Mouse (Mus musculus): ENCODE measurements around the gene Os9. TPM values are rescaled to one million over a fixed set of nuclear protein-coding genes. Genes with fewer than 3 reads are reported as not detected.
"Not testable (repeated sequence)": the region's sequence is repeated elsewhere in the genome, so short reads cannot be mapped to it uniquely, and the experiment has no call there.

Os9 gene
- polyA plus RNA-seq, 1 experiment from 2014 or later, result 93.0 TPM

GRCm38 (mm10) chr10:127143228-127143627, 22.3 kb upstream of the Os9 start:
- 89% methylated on average over 8 of the region's 8 CpGs for WGBS
- no peaks in the 10 kb centered on the region for H3K27me3 ChIP-seq (replicated peaks)
- no peak for ATAC-seq
- no peaks in the 10 kb centered on the region; the same call in 1 of the 2 replicates for H3K4me1 ChIP-seq (replicated peaks)
- H3K4me2 ChIP-seq (replicated peaks), result no peak overlapping the region
- no peak overlapping the region for H3K27ac ChIP-seq
- H3K36me3 ChIP-seq, result no peaks in the 10 kb centered on the region
- H3K4me3 ChIP-seq (replicated peaks), result no peak overlapping the region
- no peak overlapping the region for H3K9ac ChIP-seq
- no peaks in the 10 kb centered on the region for H3K9me3 ChIP-seq

- no peak for ATAC-seq
- 69% methylated on average over 8 of the region's 8 CpGs for WGBS
- H3K9me3 ChIP-seq, result no peaks in the 10 kb centered on the region
- no peaks in the 10 kb centered on the region for H3K27me3 ChIP-seq (replicated peaks)
- no peak overlapping the region for H3K9ac ChIP-seq
- peaks cover 7% of the 10 kb centered on the region; the same call in 1 of the 2 replicates for H3K4me1 ChIP-seq (replicated peaks)
- no peaks in the 10 kb centered on the region for H3K36me3 ChIP-seq
- no peak overlapping the region for H3K27ac ChIP-seq
- H3K4me2 ChIP-seq (replicated peaks), result no peak overlapping the region
- no peak overlapping the region for H3K4me3 ChIP-seq (replicated peaks)
Measured at GRCm38 (mm10) chr10:127141500-127141899, 20.6 kb upstream of the Os9 start.

GRCm38 (mm10) chr10:127140971-127141370, 20.0 kb upstream of the Os9 start:
- Histone ChIP-seq H3K4me3 (replicated peaks) (no peak overlapping the region), H3K9me3 (no peaks in the 10 kb centered on the region), H3K27ac (no peak overlapping the region), H3K4me1 (replicated peaks) (peaks cover 7% of the 10 kb centered on the region; the same call in 1 of the 2 replicates), H3K27me3 (replicated peaks) (no peaks in the 10 kb centered on the region), H3K9ac (no peak overlapping the region), H3K36me3 (no peaks in the 10 kb centered on the region), H3K4me2 (replicated peaks) (no peak overlapping the region)
- WGBS, result 81% methylated on average over 11 of the region's 11 CpGs
- ATAC-seq, result no peak

- WGBS, result 54% methylated on average over 18 of the region's 18 CpGs
- Histone ChIP-seq H3K36me3 (no peaks in the 10 kb centered on the region), H3K4me3 (replicated peaks) (no peak overlapping the region), H3K4me2 (replicated peaks) (peak overlapping the region; percentile 33; the same call in 1 of the 2 replicates), H3K9ac (no peak overlapping the region), H3K27me3 (replicated peaks) (no peaks in the 10 kb centered on the region), H3K27ac (peak overlapping the region; percentile 75), H3K4me1 (replicated peaks) (peaks cover 7% of the 10 kb centered on the region; the same call in 1 of the 2 replicates), H3K9me3 (no peaks in the 10 kb centered on the region)
- peak; percentile 85 for ATAC-seq
Measured at GRCm38 (mm10) chr10:127138328-127139141, 17.6 kb upstream of the Os9 start.

GRCm38 (mm10) chr10:127137896-127138295, 17.0 kb upstream of the Os9 start:
- no peaks in the 10 kb centered on the region for H3K27me3 ChIP-seq (replicated peaks)
- H3K36me3 ChIP-seq, result no peaks in the 10 kb centered on the region
- H3K9me3 ChIP-seq, result no peaks in the 10 kb centered on the region
- peaks cover 10% of the 10 kb centered on the region; the same call in 1 of the 2 replicates for H3K4me1 ChIP-seq (replicated peaks)
- H3K4me2 ChIP-seq (replicated peaks), result 0 out of 2 replicates have a peak overlapping the region, but pooled peaks have one; percentile 11
- no peak overlapping the region for H3K9ac ChIP-seq
- no peak overlapping the region for H3K4me3 ChIP-seq (replicated peaks)
- 50% methylated on average over 3 of the region's 3 CpGs for WGBS
- peak overlapping the region; percentile 75 for H3K27ac ChIP-seq
- peak; percentile 57 for ATAC-seq

GRCm38 (mm10) chr10:127136510-127136909, 15.6 kb upstream of the Os9 start:
- Histone ChIP-seq H3K27me3 (replicated peaks) (no peaks in the 10 kb centered on the region), H3K9me3 (no peaks in the 10 kb centered on the region), H3K9ac (no peak overlapping the region), H3K27ac (peak overlapping the region; percentile 75), H3K4me3 (replicated peaks) (no peak overlapping the region), H3K36me3 (no peaks in the 10 kb centered on the region), H3K4me1 (replicated peaks) (peaks cover 18% of the 10 kb centered on the region), H3K4me2 (replicated peaks) (no peak overlapping the region)
- WGBS, result 62% methylated on average over 4 of the region's 4 CpGs
- no peak for ATAC-seq

- H3K27ac ChIP-seq, result 0 out of 2 replicates have a peak overlapping the region, but pooled peaks have one; percentile 57
- H3K4me2 ChIP-seq (replicated peaks), result no peak overlapping the region
- no peak overlapping the region for H3K4me3 ChIP-seq (replicated peaks)
- H3K9me3 ChIP-seq, result no peaks in the 10 kb centered on the region
- peaks cover 18% of the 10 kb centered on the region for H3K4me1 ChIP-seq (replicated peaks)
- ATAC-seq, result peak; percentile 34
- H3K27me3 ChIP-seq (replicated peaks), result no peaks in the 10 kb centered on the region
- 45% methylated on average over 7 of the region's 8 CpGs for WGBS
- no peak overlapping the region for H3K9ac ChIP-seq
- no peaks in the 10 kb centered on the region for H3K36me3 ChIP-seq
Measured at GRCm38 (mm10) chr10:127135118-127135836, 14.3 kb upstream of the Os9 start.

GRCm38 (mm10) chr10:127134394-127135035, 13.6 kb upstream of the Os9 start:
- H3K4me3 ChIP-seq (replicated peaks); H3K27ac ChIP-seq; ATAC-seq; H3K9ac ChIP-seq; H3K27me3 ChIP-seq (replicated peaks); H3K36me3 ChIP-seq; H3K4me2 ChIP-seq (replicated peaks); H3K9me3 ChIP-seq: not testable (repeated sequence)
- WGBS, result 74% methylated on average over 3 of the region's 3 CpGs
- peaks cover 18% of the 10 kb centered on the region for H3K4me1 ChIP-seq (replicated peaks)

GRCm38 (mm10) chr10:127132469-127132868, 11.5 kb upstream of the Os9 start:
- no peaks in the 10 kb centered on the region for H3K27me3 ChIP-seq (replicated peaks)
- H3K27ac ChIP-seq, result peak overlapping the region; percentile 87
- H3K4me1 ChIP-seq (replicated peaks), result peaks cover 15% of the 10 kb centered on the region
- peak; percentile 87 for ATAC-seq
- H3K9ac ChIP-seq, result no peak overlapping the region
- no peaks in the 10 kb centered on the region for H3K36me3 ChIP-seq
- H3K4me3 ChIP-seq (replicated peaks), result no peak overlapping the region
- 43% methylated on average over 5 of the region's 5 CpGs for WGBS
- H3K9me3 ChIP-seq, result no peaks in the 10 kb centered on the region
- H3K4me2 ChIP-seq (replicated peaks), result peak overlapping the region; percentile 27

- Histone ChIP-seq H3K4me3 (replicated peaks) (no peak overlapping the region), H3K27ac (no peak overlapping the region), H3K9ac (no peak overlapping the region), H3K9me3 (no peaks in the 10 kb centered on the region), H3K4me1 (replicated peaks) (peaks cover 10% of the 10 kb centered on the region; the same call in 1 of the 2 replicates), H3K27me3 (replicated peaks) (no peaks in the 10 kb centered on the region), H3K4me2 (replicated peaks) (no peak overlapping the region), H3K36me3 (no peaks in the 10 kb centered on the region)
- 62% methylated on average over 4 of the region's 4 CpGs for WGBS
- ATAC-seq, result no peak
Measured at GRCm38 (mm10) chr10:127129431-127129830, 8.5 kb upstream of the Os9 start.

GRCm38 (mm10) chr10:127127711-127128279, 6.9 kb upstream of the Os9 start:
- no peaks in the 10 kb centered on the region for H3K27me3 ChIP-seq (replicated peaks)
- no peaks in the 10 kb centered on the region for H3K9me3 ChIP-seq
- no peak overlapping the region for H3K27ac ChIP-seq
- ATAC-seq, result no peak
- no peak overlapping the region for H3K4me2 ChIP-seq (replicated peaks)
- peaks cover 9% of the 10 kb centered on the region; the same call in 1 of the 2 replicates for H3K4me1 ChIP-seq (replicated peaks)
- WGBS, result 74% methylated on average over 7 of the region's 7 CpGs
- H3K9ac ChIP-seq, result no peak overlapping the region
- no peaks in the 10 kb centered on the region for H3K36me3 ChIP-seq
- no peak overlapping the region for H3K4me3 ChIP-seq (replicated peaks)

- H3K4me1 ChIP-seq (replicated peaks), result 0 out of 2 replicates have a peak, but pooled peaks cover 7% of the 10 kb centered on the region
- no peaks in the 10 kb centered on the region for H3K9me3 ChIP-seq
- no peak overlapping the region for H3K4me3 ChIP-seq (replicated peaks)
- 76% methylated on average over 5 of the region's 5 CpGs for WGBS
- no peak overlapping the region for H3K9ac ChIP-seq
- H3K27me3 ChIP-seq (replicated peaks), result no peaks in the 10 kb centered on the region
- no peaks in the 10 kb centered on the region for H3K36me3 ChIP-seq
- H3K27ac ChIP-seq, result no peak overlapping the region
- ATAC-seq, result no peak
- no peak overlapping the region for H3K4me2 ChIP-seq (replicated peaks)
Measured at GRCm38 (mm10) chr10:127126579-127126978, 5.6 kb upstream of the Os9 start.
